Mouse (Mus musculus): ENCODE measurements around the gene Ankrd28.

DNA sequence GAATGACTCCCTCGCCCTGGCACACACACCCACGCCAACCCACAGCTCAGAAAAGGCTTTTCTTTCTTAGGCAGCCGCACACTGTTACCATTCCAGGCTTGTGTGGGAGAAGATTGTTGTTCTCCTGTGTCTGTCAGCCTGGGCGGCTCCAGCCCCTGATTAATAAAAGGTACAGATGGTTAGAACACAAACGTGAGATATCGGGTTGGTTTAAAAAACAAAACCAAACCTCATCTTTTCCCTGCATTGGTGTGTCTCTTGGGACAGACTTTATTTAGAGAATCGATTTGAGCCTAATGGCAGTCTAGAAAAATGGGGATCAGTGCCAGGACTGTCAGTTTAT, 890 bp upstream of the Ankrd28 start:
- TF ChIP-seq POLR2A (IDR thresholded peaks at IDR 0.05; ENCODE audit: borderline replicate concordance, low read depth, low read length) (no peak), CTCF (IDR thresholded peaks at IDR 0.05; ENCODE audit: low read depth, low read length) (no peak)
